Mouse (Mus musculus) kidney, adult 2 months (tissue): ENCODE data around the gene Flot1.

Source experiments
- CTCF ChIP-seq: fragments of 200-500 bp; conservative IDR thresholded peaks from 2 replicates; pipeline ENCODE4 v1.5.1; 2011; ENCODE audit warnings: low read depth, mild to moderate bottlenecking, control low read depth, low read length, moderate library complexity, mixed read lengths; ENCODE audit not compliant: insufficient read depth, insufficient read length
- POLR2A ChIP-seq: fragments of 200-500 bp; IDR thresholded peaks from one replicate; pipeline ENCODE4 v1.6.1; 2011; ENCODE audit warnings: low read depth, low read length, control low read depth

DNA sequence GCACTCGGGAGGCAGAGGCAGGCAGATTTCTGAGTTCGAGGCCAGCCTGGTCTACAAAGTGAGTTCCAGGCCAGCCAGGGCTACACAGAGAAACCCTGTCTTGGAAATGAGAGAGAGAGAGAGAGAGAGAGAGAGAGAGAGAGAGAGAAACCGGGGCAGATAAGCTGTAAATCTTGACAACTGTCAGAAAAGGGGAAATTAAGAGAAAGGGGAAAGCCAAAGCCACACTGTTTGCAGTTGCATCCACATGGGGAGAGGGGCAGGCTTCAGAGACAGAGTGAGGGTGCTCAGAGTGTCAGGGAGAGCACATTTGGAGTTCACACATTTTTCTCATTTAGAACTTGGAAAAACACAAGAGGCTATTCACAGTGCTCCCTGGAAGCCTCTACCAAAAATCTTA is 35.0 kb upstream of the Flot1 start:
- TF ChIP-seq CTCF (no peak), POLR2A (no peak)
